Mouse (Mus musculus) ES-E14 (cell line): ENCODE data around the gene Tmem169. TPM values are rescaled to one million over a fixed set of nuclear protein-coding genes. Genes with fewer than 3 reads are reported as not detected.

Experiments
- DNase-seq: peaks from one replicate; pipeline ENCODE4 v3.0.0-alpha.2; 2013; ENCODE audit warnings: low read depth, low spot score
- H3K27ac ChIP-seq: 2 replicates; pipeline ENCODE4 v1.5.1; 2012; ENCODE audit warnings: low read depth, mild to moderate bottlenecking, low read length, moderate library complexity, mixed read lengths; ENCODE audit not compliant: poor library complexity, insufficient read depth, severe bottlenecking
- H3K36me3 ChIP-seq: 2 replicates; pipeline ENCODE4 v1.6.1; 2012; ENCODE audit warnings: mild to moderate bottlenecking, low read length, moderate library complexity, mixed read lengths; ENCODE audit not compliant: control insufficient read depth, poor library complexity, insufficient read depth, severe bottlenecking
- H3K4me1 ChIP-seq, 2 experiments: fragments of 150-350 bp in 1 of 2; sonication (generic) in 1 of 2; 2 replicates each; pipeline ENCODE4 v1.6.1; 2012; ENCODE audit warnings: low read length in 2 of 2, mild to moderate bottlenecking in 1 of 2, mixed read lengths in 1 of 2; ENCODE audit not compliant: control insufficient read depth in 2 of 2, insufficient read depth in 2 of 2, poor library complexity in 1 of 2
- H3K4me3 ChIP-seq, 2 experiments: fragments of 150-350 bp in 1 of 2; sonication (generic) in 1 of 2; 2 replicates each; pipeline ENCODE4 v1.5.1; 2012; ENCODE audit warnings: low read length in 2 of 2, low read depth in 1 of 2, mild to moderate bottlenecking in 1 of 2, mixed read lengths in 1 of 2; ENCODE audit not compliant: insufficient read depth in 1 of 2, poor library complexity in 1 of 2, severe bottlenecking in 1 of 2
- H3K9ac ChIP-seq: 2 replicates; pipeline ENCODE4 v1.6.1; 2012; ENCODE audit warnings: low read depth, mild to moderate bottlenecking, low read length, mixed read lengths; ENCODE audit not compliant: poor library complexity, insufficient read depth, severe bottlenecking
- H3K9me3 ChIP-seq: fragments of 150-350 bp; sonication (generic); 2 replicates; pipeline ENCODE4 v1.6.1; 2012; ENCODE audit warnings: low read depth, mild to moderate bottlenecking, low read length; ENCODE audit not compliant: control insufficient read depth, insufficient read depth
- CHD2 ChIP-seq: IDR thresholded peaks from 2 replicates; pipeline ENCODE4 v1.6.1; 2014; ENCODE audit warnings: mild to moderate bottlenecking, low read depth, low read length, inconsistent platforms
- HCFC1 ChIP-seq: IDR thresholded peaks from 2 replicates; pipeline ENCODE4 v1.6.1; 2012; ENCODE audit warnings: low read length, inconsistent platforms, borderline replicate concordance; ENCODE audit not compliant: insufficient read depth
- MAFK ChIP-seq: IDR thresholded peaks from 2 replicates; pipeline ENCODE4 v1.6.1; 2014; ENCODE audit warnings: mild to moderate bottlenecking, low read depth, low read length, inconsistent platforms; ENCODE audit not compliant: insufficient read depth
- ZC3H11A ChIP-seq: IDR thresholded peaks from 2 replicates; pipeline ENCODE4 v1.6.1; 2012; ENCODE audit warnings: low read depth, mild to moderate bottlenecking, inconsistent platforms, low read length, borderline replicate concordance
- ZNF384 ChIP-seq: IDR thresholded peaks from 2 replicates; pipeline ENCODE4 v1.6.1; 2012; ENCODE audit warnings: low read depth, low read length, inconsistent platforms
- in situ Hi-C, 2 experiments: fragments of 600-800 bp; cut with MboI; formaldehyde crosslinking; loops; one replicate each; pipeline ENCODE4 v1.15.1; 2025; ENCODE audit warnings: low sequenced_read_pairs in 2 of 2, inconsistent platforms in 1 of 2; ENCODE audit not compliant: unreplicated experiment in 2 of 2
- total RNA-seq: library from RNA; depleted of rRNA; stranded (reverse); fragments of 300-350 nt; gene quantifications from 2 replicates; pipeline ENCODE4 v1.2.3, GENCODE M21; 2012

Gene Tmem169
- total RNA-seq, 1 experiment, result 0.36 TPM

DNA sequence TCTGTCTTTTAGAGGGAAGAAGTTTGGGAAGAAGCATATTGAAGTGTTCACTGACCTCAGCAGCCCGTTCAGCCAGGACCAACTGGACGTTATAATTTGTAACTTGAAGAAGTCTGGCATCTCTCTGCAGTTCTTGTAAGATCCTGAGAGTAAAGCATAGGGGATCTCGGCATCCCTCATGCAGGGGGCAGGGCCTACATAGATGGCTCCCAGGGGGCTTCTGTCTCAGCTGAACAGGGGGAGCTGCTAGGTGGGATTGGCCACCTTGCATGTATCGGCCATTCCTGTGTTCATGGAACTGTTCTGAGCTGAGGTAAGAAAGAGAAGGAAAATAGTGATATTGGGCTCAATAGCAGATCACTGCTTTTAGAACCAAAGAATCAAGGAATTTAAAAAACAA lies 31.3 kb downstream of the Tmem169 start:
- DNase-seq, result no peak
- in situ Hi-C loops, result no loop called here
- H3K4me3 ChIP-seq, result no peak overlapping the region

DNA sequence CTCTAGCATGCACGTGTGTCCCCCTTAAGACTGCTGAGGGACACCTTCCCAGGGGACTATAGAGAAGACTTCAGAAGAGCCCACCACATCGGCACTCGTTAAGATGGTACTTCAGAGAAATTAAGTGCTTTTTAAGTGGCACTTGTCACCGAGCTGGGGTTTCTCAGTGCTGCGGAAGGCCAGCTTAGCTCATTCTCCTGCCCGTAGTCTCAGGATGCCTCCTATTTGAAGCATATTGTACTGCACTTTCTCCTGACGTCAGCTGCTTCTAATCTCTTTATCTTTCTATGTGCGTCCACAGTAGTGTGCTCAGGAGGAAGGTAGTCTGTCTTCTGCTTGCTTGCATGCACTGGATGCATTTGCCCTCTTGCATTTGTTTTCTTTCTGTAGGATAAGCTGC lies 32.2 kb downstream of the Tmem169 start:
- Histone ChIP-seq H3K4me1 (peaks cover 4 to 8% of the 10 kb centered on the region in 2 experiments; a peak in 3 of 4 replicates), H3K9ac (no peak overlapping the region), H3K36me3 (peaks cover 43% of the 10 kb centered on the region), H3K27ac (no peak overlapping the region), H3K4me3 (no peak overlapping the region), H3K9me3 (no peaks in the 10 kb centered on the region)
- in situ Hi-C loops, result no loop called here
- no peak for TF ChIP-seq MAFK
- TF ChIP-seq ZNF384, result no peak
- no peak for TF ChIP-seq HCFC1
- no peak for TF ChIP-seq CHD2
- no peak for TF ChIP-seq ZC3H11A
- DNase-seq, result no peak

More for the DNA sequence above, 31.3 kb downstream of the Tmem169 start:
- Histone ChIP-seq H3K36me3 (peaks cover 36% of the 10 kb centered on the region), H3K27ac (no peak overlapping the region), H3K9me3 (no peaks in the 10 kb centered on the region), H3K9ac (no peak overlapping the region), H3K4me1 (peaks cover 4 to 8% of the 10 kb centered on the region in 2 experiments; a peak in 3 of 4 replicates)
- TF ChIP-seq HCFC1, result no peak

DNA sequence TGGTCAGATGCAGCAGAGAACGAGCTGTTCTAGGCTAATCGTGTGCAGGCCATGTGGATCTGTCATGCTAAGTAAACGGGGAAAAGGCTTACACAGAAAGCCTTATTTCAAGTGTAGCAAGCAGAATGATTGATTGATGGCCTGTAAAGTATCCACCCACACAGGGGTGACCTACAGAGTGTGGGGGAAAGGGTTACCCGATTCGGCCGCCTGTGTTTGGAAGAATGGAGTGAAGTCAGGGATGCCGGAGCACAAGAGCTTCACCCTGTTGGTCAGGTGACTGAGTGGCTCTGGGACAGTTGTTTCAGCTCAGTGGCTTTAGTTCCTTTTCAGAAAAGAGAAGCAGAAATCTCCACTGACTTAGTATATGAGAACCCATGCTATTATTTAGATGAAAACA lies 32.7 kb downstream of the Tmem169 start:
- H3K36me3 ChIP-seq, result peaks cover 41% of the 10 kb centered on the region
- in situ Hi-C loops, result no loop called here
- no peak overlapping the region for H3K4me3 ChIP-seq
- no peak overlapping the region for H3K27ac ChIP-seq
- H3K9ac ChIP-seq, result no peak overlapping the region
- no peak for DNase-seq
- no peak for TF ChIP-seq MAFK
- TF ChIP-seq CHD2, result no peak
- no peak for TF ChIP-seq ZC3H11A
- no peak for TF ChIP-seq ZNF384
- TF ChIP-seq HCFC1, result no peak
- peaks cover 4 to 6% of the 10 kb centered on the region in 2 experiments; a peak in 3 of 4 replicates for H3K4me1 ChIP-seq
- H3K9me3 ChIP-seq, result no peaks in the 10 kb centered on the region

DNA sequence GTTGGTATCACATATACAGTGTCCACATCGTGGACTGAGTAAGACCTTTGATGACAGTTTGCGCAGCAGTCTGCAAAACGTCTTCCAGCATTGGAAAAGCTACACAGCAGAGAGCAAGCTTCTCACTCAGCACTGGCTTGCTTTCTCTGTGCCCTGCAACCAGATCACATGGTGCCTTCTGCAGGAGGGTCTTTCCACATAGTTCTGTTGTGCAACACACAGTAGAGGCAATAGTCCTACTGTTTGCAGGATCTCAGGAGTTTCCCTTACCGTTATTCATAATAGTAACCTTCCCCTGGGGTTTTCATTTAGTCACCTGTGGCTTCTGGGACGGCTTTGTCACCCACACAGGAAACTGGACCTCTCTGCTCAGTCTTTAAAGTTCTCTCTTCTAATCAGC lies 36.6 kb downstream of the Tmem169 start:
- no peak overlapping the region for H3K9ac ChIP-seq
- no peak for DNase-seq
- TF ChIP-seq MAFK (no peak), ZC3H11A (no peak), CHD2 (no peak), ZNF384 (no peak), HCFC1 (no peak)
- no peak overlapping the region for H3K4me3 ChIP-seq
- peaks cover 39% of the 10 kb centered on the region for H3K36me3 ChIP-seq
- no peaks in the 10 kb centered on the region for H3K9me3 ChIP-seq
- H3K27ac ChIP-seq, result no peak overlapping the region
- H3K4me1 ChIP-seq, result no peaks in the 10 kb centered on the region
- in situ Hi-C loops, result no loop called here

DNA sequence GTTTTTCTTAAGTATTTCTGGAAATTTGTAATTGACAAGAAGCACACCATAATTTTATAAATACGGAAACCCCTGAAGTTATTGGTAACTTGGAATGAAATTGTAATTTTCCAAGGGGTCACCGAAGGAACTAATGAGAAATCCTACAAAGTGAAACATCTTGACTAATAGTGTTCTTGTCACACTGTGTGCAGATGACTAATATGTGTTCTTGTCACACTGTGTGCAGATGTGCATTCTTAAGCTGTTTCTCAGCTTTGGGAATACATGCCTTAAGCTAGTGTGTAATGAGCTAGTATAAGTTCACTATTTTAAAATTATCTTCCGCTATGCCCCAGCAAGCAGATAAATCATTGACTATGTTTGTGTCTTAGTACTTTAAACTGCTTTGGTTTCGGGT lies 39.1 kb downstream of the Tmem169 start:
- Histone ChIP-seq H3K9me3 (no peaks in the 10 kb centered on the region), H3K27ac (no peak overlapping the region), H3K9ac (no peak overlapping the region), H3K36me3 (peaks cover 39% of the 10 kb centered on the region), H3K4me3 (no peak overlapping the region), H3K4me1 (no peaks in the 10 kb centered on the region)
- TF ChIP-seq MAFK (no peak), HCFC1 (no peak), ZNF384 (no peak), ZC3H11A (no peak)
- in situ Hi-C loops, result no loop called here
- DNase-seq, result no peak
